Comparison of ENCODE assay signal across 17 mouse cellular contexts in genomic region chr2:49379222-49379805, GRCm38 (mm10).
DNase-seq lines count a peak whose midpoint lies in the region; ATAC-seq lines count a peak whose summit lies in the region.
"Had no signal": no experiment of that assay in that cellular context is flagged by ENCODE, and none has a peak within 500 bp of the region (broad histone marks: within the 10 kb centered on the region; RNA-seq: fewer than 3 reads in every experiment).

No protein-coding gene starts in this region.

- peak; percentile 88 for ATAC-seq in frontal cortex, adult (ENCODE audit: low TSS enrichment)
- ATAC-seq in granulocyte monocyte progenitor cell, adult 5-6 weeks (replicated peaks; ENCODE audit: poor library complexity, severe bottlenecking): no peak
- ATAC-seq: liver, embryonic 12.5 days had no signal

- DNase-seq in frontal cortex, postnatal 14 days (ENCODE audit: low spot score in 2 of 2): no peak
- DNase-seq in right cerebral cortex, adult 18-20 months: peak; percentile 39
- DNase-seq in right cerebral cortex, postnatal 4 days: no peak
- DNase-seq in layer of hippocampus, adult 8-10 months (ENCODE audit: low spot score in 2 of 2): peak; percentile 50 to 55
- peak; percentile 53 for DNase-seq in telencephalon, adult 2 months (ENCODE audit: low read depth, low spot score)
- no peak for DNase-seq in retina, postnatal 1 day
- DNase-seq: adrenal gland, adult 8-10 months; cerebellum, adult 11-12 months; cerebellum, postnatal 36 days; heart, postnatal 4 days; kidney, adult 2 months; kidney, postnatal 36 days; lung, embryonic 14.5 days; thymus, postnatal 25 days had no signal

Comparison
In these comparisons a context has a peak if more than half of its experiments do, and no peak if none do; other contexts are left out.
1. DNase-seq: peak in right cerebral cortex, adult 18-20 months (single experiment), layer of hippocampus, adult 8-10 months (2 of 2) and telencephalon, adult 2 months (single experiment); none in frontal cortex, postnatal 14 days (0 of 2), right cerebral cortex, postnatal 4 days (single experiment) and retina, postnatal 1 day (single experiment).